Mouse (Mus musculus) E14TG2a.4 (cell line): ENCODE measurements around the gene Rab3gap2.
"Not testable (repeated sequence)": the region's sequence is repeated elsewhere in the genome, so short reads cannot be mapped to it uniquely, and the experiment has no call there.

Experiments
- H3K27me3 ChIP-seq: 2 replicates; pipeline ENCODE4 v1.6.1; 2014; ENCODE audit warnings: low read length, control low read depth; ENCODE audit not compliant: insufficient read depth
- H3K36me3 ChIP-seq: 2 replicates; pipeline ENCODE4 v1.6.1; 2014; ENCODE audit warnings: low read length, control low read depth; ENCODE audit not compliant: insufficient read depth
- H3K4me1 ChIP-seq: replicated peaks from 2 replicates; pipeline ENCODE4 v1.6.1; 2014; ENCODE audit warnings: low read depth, low read length, control low read depth
- H3K4me3 ChIP-seq: replicated peaks from 2 replicates; pipeline ENCODE4 v1.5.1; 2014; ENCODE audit warnings: mild to moderate bottlenecking, low read length
- H3K9me3 ChIP-seq: 2 replicates; pipeline ENCODE4 v1.6.1; 2014; ENCODE audit warnings: low read length, control low read depth
- CTCF ChIP-seq: conservative IDR thresholded peaks from 2 replicates; pipeline ENCODE4 v1.5.1; 2014; ENCODE audit warnings: low read length
- NANOG ChIP-seq: IDR thresholded peaks from 2 replicates; pipeline ENCODE4 v1.6.1; 2014; ENCODE audit warnings: borderline replicate concordance, low read length, mixed read lengths
- POU5F1 ChIP-seq: IDR thresholded peaks from 2 replicates; pipeline ENCODE4 v1.6.1; 2014; ENCODE audit warnings: low read length, borderline replicate concordance

Rab3gap2 gene

GRCm38 (mm10) chr1:185296850-185297249 lies 92.9 kb downstream of the Rab3gap2 start:
- H3K4me1 ChIP-seq: peaks cover 21% of the 10 kb centered on the region
- H3K9me3 ChIP-seq: no peaks in the 10 kb centered on the region
- H3K36me3 ChIP-seq: peaks cover 73% of the 10 kb centered on the region
- no peaks in the 10 kb centered on the region for H3K27me3 ChIP-seq
- no peak overlapping the region for H3K4me3 ChIP-seq
- TF ChIP-seq POU5F1: no peak
- no peak for TF ChIP-seq CTCF

- peaks cover 23% of the 10 kb centered on the region for H3K4me1 ChIP-seq
- TF ChIP-seq CTCF (no peak), POU5F1 (no peak), NANOG (no peak)
- H3K36me3 ChIP-seq: peaks cover 66% of the 10 kb centered on the region
- H3K9me3 ChIP-seq: no peaks in the 10 kb centered on the region
- no peak overlapping the region for H3K4me3 ChIP-seq
- H3K27me3 ChIP-seq: no peaks in the 10 kb centered on the region
These were observed 94.6 kb downstream of the Rab3gap2 start for GRCm38 (mm10) chr1:185298496-185298895.

- no peak for TF ChIP-seq CTCF
- no peak for TF ChIP-seq POU5F1
- TF ChIP-seq NANOG: no peak
- Histone ChIP-seq H3K27me3 (no peaks in the 10 kb centered on the region), H3K9me3 (peaks cover 3% of the 10 kb centered on the region; the same call in 1 of the 2 replicates), H3K36me3 (peaks cover 33% of the 10 kb centered on the region), H3K4me3 (peak overlapping the region; percentile 35; the same call in 1 of the 2 replicates), H3K4me1 (peaks cover 21% of the 10 kb centered on the region)
These were observed 98.9 kb downstream of the Rab3gap2 start for GRCm38 (mm10) chr1:185302816-185303215.

- TF ChIP-seq NANOG (no peak), POU5F1 (no peak), CTCF (no peak)
- H3K36me3 ChIP-seq: peaks cover 21% of the 10 kb centered on the region; the same call in 1 of the 2 replicates
- H3K9me3 ChIP-seq: peaks cover 3% of the 10 kb centered on the region; the same call in 1 of the 2 replicates
- H3K4me1 ChIP-seq: peaks cover 14% of the 10 kb centered on the region
- H3K27me3 ChIP-seq: no peaks in the 10 kb centered on the region
- H3K4me3 ChIP-seq: no peak overlapping the region
These were observed 102.9 kb downstream of the Rab3gap2 start for GRCm38 (mm10) chr1:185306836-185307235.

- H3K9me3 ChIP-seq: peaks cover 3% of the 10 kb centered on the region; the same call in 1 of the 2 replicates
- H3K4me1 ChIP-seq: peaks cover 13% of the 10 kb centered on the region
- TF ChIP-seq CTCF: no peak
- TF ChIP-seq NANOG: no peak
- no peak for TF ChIP-seq POU5F1
- H3K36me3 ChIP-seq: peaks cover 20% of the 10 kb centered on the region; the same call in 1 of the 2 replicates
- H3K4me3 ChIP-seq: no peak overlapping the region
- H3K27me3 ChIP-seq: no peaks in the 10 kb centered on the region
These were observed 103.7 kb downstream of the Rab3gap2 start for GRCm38 (mm10) chr1:185307645-185308044.

- Histone ChIP-seq H3K36me3 (peaks cover 24% of the 10 kb centered on the region), H3K9me3 (peaks cover 3% of the 10 kb centered on the region; the same call in 1 of the 2 replicates), H3K4me1 (peaks cover 10% of the 10 kb centered on the region), H3K4me3 (no peak overlapping the region), H3K27me3 (no peaks in the 10 kb centered on the region)
- TF ChIP-seq NANOG (no peak), CTCF (no peak), POU5F1 (no peak)
These were observed 104.4 kb downstream of the Rab3gap2 start for GRCm38 (mm10) chr1:185308334-185308733.

- Histone ChIP-seq H3K4me1 (peaks cover 10% of the 10 kb centered on the region), H3K27me3 (no peaks in the 10 kb centered on the region), H3K36me3 (peaks cover 30% of the 10 kb centered on the region), H3K9me3 (peaks cover 3% of the 10 kb centered on the region; the same call in 1 of the 2 replicates), H3K4me3 (no peak overlapping the region)
- TF ChIP-seq POU5F1 (no peak), NANOG (no peak), CTCF (no peak)
These were observed 105.0 kb downstream of the Rab3gap2 start for GRCm38 (mm10) chr1:185308908-185309307.

GRCm38 (mm10) chr1:185311949-185312348 lies 108.0 kb downstream of the Rab3gap2 start:
- no peaks in the 10 kb centered on the region for H3K9me3 ChIP-seq
- TF ChIP-seq NANOG: no peak
- no peak for TF ChIP-seq CTCF
- TF ChIP-seq POU5F1: no peak
- peaks cover 45% of the 10 kb centered on the region for H3K36me3 ChIP-seq
- 0 out of 2 replicates have a peak, but pooled peaks cover 4% of the 10 kb centered on the region for H3K4me1 ChIP-seq
- H3K4me3 ChIP-seq: no peak overlapping the region
- H3K27me3 ChIP-seq: no peaks in the 10 kb centered on the region

- Histone ChIP-seq H3K9me3 (no peaks in the 10 kb centered on the region), H3K4me1 (0 out of 2 replicates have a peak, but pooled peaks cover 4% of the 10 kb centered on the region), H3K36me3 (peaks cover 57% of the 10 kb centered on the region), H3K4me3 (no peak overlapping the region), H3K27me3 (no peaks in the 10 kb centered on the region)
- TF ChIP-seq POU5F1: no peak
- no peak for TF ChIP-seq NANOG
- no peak for TF ChIP-seq CTCF
These were observed 110.6 kb downstream of the Rab3gap2 start for GRCm38 (mm10) chr1:185314546-185314945.

- H3K4me1 ChIP-seq: 0 out of 2 replicates have a peak, but pooled peaks cover 4% of the 10 kb centered on the region
- H3K36me3 ChIP-seq: peaks cover 71% of the 10 kb centered on the region
- H3K9me3 ChIP-seq: no peaks in the 10 kb centered on the region
- no peaks in the 10 kb centered on the region for H3K27me3 ChIP-seq
- no peak for TF ChIP-seq CTCF
- TF ChIP-seq NANOG: no peak
- H3K4me3 ChIP-seq: no peak overlapping the region
These were observed 112.1 kb downstream of the Rab3gap2 start for GRCm38 (mm10) chr1:185315846-185316568.

GRCm38 (mm10) chr1:185327754-185328345 lies 123.9 kb downstream of the Rab3gap2 start:
- H3K9me3 ChIP-seq, H3K27me3 ChIP-seq: not testable (repeated sequence)
- Histone ChIP-seq H3K36me3 (peaks cover 43% of the 10 kb centered on the region), H3K4me1 (peaks cover 22% of the 10 kb centered on the region), H3K4me3 (peak overlapping the region; percentile 95)
